ENCODE assay signal across 9 mouse cellular contexts in genomic region chr2:140926922-140927321, GRCm38 (mm10).
A peak's percentile ranks its signal among the peaks of the same experiment; 100 is the strongest.
DNase-seq lines count a peak whose midpoint lies in the region; TF ChIP-seq lines count a peak whose summit lies in the region.
"Had no signal": no experiment of that assay in that cellular context is flagged by ENCODE, and none has a peak within 500 bp of the region (broad histone marks: within the 10 kb centered on the region; RNA-seq: fewer than 3 reads in every experiment).

No protein-coding gene starts in this region.

- no peak overlapping the region for H3K4me3 ChIP-seq in kidney, adult 2 months (ENCODE audit: insufficient read depth, low read depth, low read length)
- H3K4me3 ChIP-seq in testis, adult 2 months (ENCODE audit: control insufficient read depth, low read depth, low read length), result no peak overlapping the region
- H3K4me3 ChIP-seq: hindbrain, embryonic 15.5 days; midbrain, embryonic 12.5 days had no signal

- H3K27ac ChIP-seq in kidney, adult 2 months (ENCODE audit: insufficient read depth, low read depth, low read length), result no peak overlapping the region
- H3K27ac ChIP-seq in testis, adult 2 months (ENCODE audit: control insufficient read depth, insufficient read depth, low read depth, low read length), result no peak overlapping the region
- H3K27ac ChIP-seq: hindbrain, embryonic 15.5 days; midbrain, embryonic 12.5 days had no signal

- no peaks in the 10 kb centered on the region for H3K27me3 ChIP-seq in kidney, adult 2 months (replicated peaks; ENCODE audit: control insufficient read depth, insufficient read depth, low read length)
- H3K27me3 ChIP-seq in testis, adult 2 months (ENCODE audit: control insufficient read depth, insufficient read depth, low read length), result no peaks in the 10 kb centered on the region
- H3K27me3 ChIP-seq: hindbrain, embryonic 15.5 days; midbrain, embryonic 12.5 days had no signal

- DNase-seq in kidney, adult 2 months, result no peak
- DNase-seq in kidney, adult 18-20 months, result no peak
- DNase-seq in testis, postnatal 14 days (ENCODE audit: low spot score), result no peak
- DNase-seq in c-Kit-positive CD71-negative TER-119-negative erythroid progenitor cells, embryonic 14.5 days (ENCODE audit: low read depth), result peak; percentile 12
- peak; percentile 41 for DNase-seq in testis, postnatal 10 days (ENCODE audit: low spot score)
- no peak for DNase-seq in adrenal gland, postnatal 10 days

- no peaks in the 10 kb centered on the region for H3K4me1 ChIP-seq in kidney, adult 2 months (ENCODE audit: control insufficient read depth, insufficient read depth, low read length)
- H3K4me1 ChIP-seq in testis, adult 2 months (ENCODE audit: control insufficient read depth, insufficient read depth, low read length), result no peaks in the 10 kb centered on the region
- H3K4me1 ChIP-seq: hindbrain, embryonic 15.5 days; midbrain, embryonic 12.5 days had no signal

- no peak for TF ChIP-seq POLR2A in kidney, adult 2 months (IDR thresholded peaks at IDR 0.05; ENCODE audit: low read depth, low read length)
- no peak for TF ChIP-seq POLR2A in testis, adult 2 months (IDR thresholded peaks at IDR 0.05; ENCODE audit: control insufficient read depth, low read depth, low read length)

- no peaks in the 10 kb centered on the region for H3K36me3 ChIP-seq in kidney, adult 2 months (ENCODE audit: control insufficient read depth, insufficient read depth, low read length)
- H3K36me3 ChIP-seq in testis, adult 2 months (ENCODE audit: control insufficient read depth, insufficient read depth, low read length), result no peaks in the 10 kb centered on the region
- H3K36me3 ChIP-seq: hindbrain, embryonic 15.5 days; midbrain, embryonic 12.5 days had no signal

- TF ChIP-seq CTCF in kidney, adult 2 months (conservative IDR thresholded peaks at IDR 0.05; ENCODE audit: insufficient read depth, insufficient read length, low read depth, low read length), result peak; percentile 42
- peak; percentile 30; the same call in 1 of the 2 replicates for TF ChIP-seq CTCF in testis, adult 2 months (IDR thresholded peaks at IDR 0.05; ENCODE audit: control insufficient read depth, insufficient read depth, insufficient replicate concordance, low read depth, low read length)

Comparison
In these comparisons a context has a peak if more than half of its experiments do, and no peak if none do; other contexts are left out.
1. DNase-seq: peak in c-Kit-positive CD71-negative TER-119-negative erythroid progenitor cells, embryonic 14.5 days (single experiment) and testis, postnatal 10 days (single experiment); none in kidney, adult 2 months (single experiment), kidney, adult 18-20 months (single experiment), testis, postnatal 14 days (single experiment) and adrenal gland, postnatal 10 days (single experiment).